Mouse (Mus musculus): ENCODE data around the gene Ptprm. TPM values are rescaled to one million over a fixed set of nuclear protein-coding genes. Genes with fewer than 3 reads are reported as not detected.

The Ptprm gene
- polyA plus RNA-seq, 1 experiment, result not detected

GRCm38 (mm10) chr17:67193728-67194127, 160.5 kb downstream of the Ptprm start:
- H3K27ac ChIP-seq (ENCODE audit: insufficient read depth, low read depth, low read length), result no peak overlapping the region
- H3K4me1 ChIP-seq (ENCODE audit: control insufficient read depth, insufficient read depth, low read length), result peaks cover 9% of the 10 kb centered on the region; the same call in 1 of the 2 replicates
- H3K4me3 ChIP-seq (ENCODE audit: insufficient read depth, low read depth, low read length), result no peak overlapping the region
- 69% methylated on average over 5 of the region's 5 CpGs for WGBS
- TF ChIP-seq POLR2A (IDR thresholded peaks at IDR 0.05; ENCODE audit: insufficient read depth, low read depth, low read length) (no peak), CTCF (IDR thresholded peaks at IDR 0.05; ENCODE audit: insufficient read depth, low read depth, low read length) (no peak)

DNA sequence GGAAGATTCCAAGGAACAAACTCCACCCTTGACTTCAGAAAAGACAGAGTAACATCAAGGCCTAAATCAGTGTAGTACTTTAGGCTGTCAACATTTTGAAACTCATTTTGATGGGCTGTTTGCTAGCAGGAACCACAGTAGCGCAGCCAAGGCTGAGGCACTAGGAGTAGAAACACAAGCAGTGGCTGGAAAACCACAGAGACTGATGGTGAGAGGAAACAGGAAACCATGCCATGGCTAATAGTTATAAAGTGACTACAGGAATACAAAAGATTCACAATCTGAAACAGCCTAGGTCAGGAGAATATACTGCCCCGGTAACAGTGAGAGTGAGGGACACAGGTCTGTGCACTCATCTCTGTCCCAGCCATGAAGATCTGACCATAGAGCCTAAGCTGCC, 165.7 kb downstream of the Ptprm start:
- H3K27ac ChIP-seq (ENCODE audit: insufficient read depth, low read depth, low read length), result no peak overlapping the region
- no peaks in the 10 kb centered on the region for H3K4me1 ChIP-seq (ENCODE audit: control insufficient read depth, insufficient read depth, low read length)
- TF ChIP-seq CTCF (IDR thresholded peaks at IDR 0.05; ENCODE audit: insufficient read depth, low read depth, low read length), result no peak
- TF ChIP-seq POLR2A (IDR thresholded peaks at IDR 0.05; ENCODE audit: insufficient read depth, low read depth, low read length), result no peak
- H3K4me3 ChIP-seq (ENCODE audit: insufficient read depth, low read depth, low read length), result no peak overlapping the region
- WGBS, result 93% methylated on average over 2 of the region's 2 CpGs

GRCm38 (mm10) chr17:67186879-67187278, 167.4 kb downstream of the Ptprm start:
- no peaks in the 10 kb centered on the region for H3K4me1 ChIP-seq (ENCODE audit: control insufficient read depth, insufficient read depth, low read length)
- TF ChIP-seq CTCF (IDR thresholded peaks at IDR 0.05; ENCODE audit: insufficient read depth, low read depth, low read length), result no peak
- TF ChIP-seq POLR2A (IDR thresholded peaks at IDR 0.05; ENCODE audit: insufficient read depth, low read depth, low read length), result no peak
- no peak overlapping the region for H3K4me3 ChIP-seq (ENCODE audit: insufficient read depth, low read depth, low read length)
- H3K27ac ChIP-seq (ENCODE audit: insufficient read depth, low read depth, low read length), result no peak overlapping the region
- WGBS, result 67% methylated on average over 6 of the region's 6 CpGs

DNA sequence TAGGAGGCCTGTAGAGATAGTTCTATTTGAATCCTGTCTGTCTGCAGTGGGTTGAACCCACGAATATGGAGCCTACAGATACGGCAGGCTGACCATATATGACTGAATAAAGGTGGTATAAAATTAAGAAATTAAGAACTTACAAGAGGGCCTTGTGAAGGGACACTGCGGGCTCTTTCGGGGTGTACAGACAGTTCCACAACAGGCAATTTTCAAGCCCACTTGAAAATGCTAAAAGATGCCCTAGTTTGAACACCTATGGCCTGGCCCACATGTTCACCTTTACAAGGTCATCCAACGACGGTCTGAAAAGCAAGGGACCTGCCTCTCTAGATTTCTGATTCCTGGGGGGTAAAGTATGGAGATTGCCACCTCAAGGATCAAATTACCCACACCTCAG, 168.3 kb downstream of the Ptprm start:
- Histone ChIP-seq H3K27ac (ENCODE audit: insufficient read depth, low read depth, low read length) (no peak overlapping the region), H3K4me1 (ENCODE audit: control insufficient read depth, insufficient read depth, low read length) (no peaks in the 10 kb centered on the region), H3K4me3 (ENCODE audit: insufficient read depth, low read depth, low read length) (no peak overlapping the region)
- WGBS, result 88% methylated on average over 6 of the region's 6 CpGs
- no peak for TF ChIP-seq CTCF (IDR thresholded peaks at IDR 0.05; ENCODE audit: insufficient read depth, low read depth, low read length)
- no peak for TF ChIP-seq POLR2A (IDR thresholded peaks at IDR 0.05; ENCODE audit: insufficient read depth, low read depth, low read length)

- WGBS, result 71% methylated on average over 1 of the region's 1 CpGs
- H3K27ac ChIP-seq (ENCODE audit: insufficient read depth, low read depth, low read length), result no peak overlapping the region
- no peaks in the 10 kb centered on the region for H3K4me1 ChIP-seq (ENCODE audit: control insufficient read depth, insufficient read depth, low read length)
- TF ChIP-seq CTCF (IDR thresholded peaks at IDR 0.05; ENCODE audit: insufficient read depth, low read depth, low read length), result no peak
- TF ChIP-seq POLR2A (IDR thresholded peaks at IDR 0.05; ENCODE audit: insufficient read depth, low read depth, low read length), result no peak
- no peak overlapping the region for H3K4me3 ChIP-seq (ENCODE audit: insufficient read depth, low read depth, low read length)
These were observed 174.8 kb downstream of the Ptprm start for GRCm38 (mm10) chr17:67179446-67179845.

DNA sequence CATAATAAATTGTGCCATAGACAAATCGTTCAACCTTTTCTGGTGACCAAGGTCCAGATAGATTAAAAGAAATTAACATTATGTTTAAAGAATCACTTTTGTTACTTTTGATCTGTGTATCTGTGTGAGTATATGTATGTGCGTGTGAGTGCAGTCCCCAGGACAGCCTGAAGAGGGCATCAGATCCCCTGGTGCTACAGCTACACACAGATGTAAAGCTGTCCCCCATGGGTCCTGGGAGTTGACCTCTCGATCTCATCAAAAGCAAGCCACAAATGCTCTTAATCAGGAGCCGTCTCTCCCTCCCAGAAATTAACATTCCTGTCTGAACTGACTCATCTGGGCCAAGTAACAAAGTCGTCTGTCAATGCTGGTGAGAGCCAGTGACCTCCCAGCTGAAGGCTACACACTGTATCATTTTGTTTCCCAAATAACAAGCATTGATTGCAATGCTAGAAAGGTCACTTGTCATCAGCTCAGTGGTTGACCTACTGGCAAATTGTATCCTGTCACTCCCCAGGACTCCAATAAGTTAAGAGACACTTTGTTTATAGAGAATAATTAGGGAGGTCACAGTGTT, 175.5 kb downstream of the Ptprm start:
- no peak for TF ChIP-seq CTCF (IDR thresholded peaks at IDR 0.05; ENCODE audit: insufficient read depth, low read depth, low read length)
- TF ChIP-seq POLR2A (IDR thresholded peaks at IDR 0.05; ENCODE audit: insufficient read depth, low read depth, low read length), result no peak
- H3K27ac ChIP-seq (ENCODE audit: insufficient read depth, low read depth, low read length), result no peak overlapping the region
- no peak overlapping the region for H3K4me3 ChIP-seq (ENCODE audit: insufficient read depth, low read depth, low read length)
- H3K4me1 ChIP-seq (ENCODE audit: control insufficient read depth, insufficient read depth, low read length), result no peaks in the 10 kb centered on the region
- 83% methylated on average over 5 of the region's 5 CpGs for WGBS

GRCm38 (mm10) chr17:67175836-67176235, 178.4 kb downstream of the Ptprm start:
- TF ChIP-seq CTCF (IDR thresholded peaks at IDR 0.05; ENCODE audit: insufficient read depth, low read depth, low read length) (no peak), POLR2A (IDR thresholded peaks at IDR 0.05; ENCODE audit: insufficient read depth, low read depth, low read length) (no peak)
- 43% methylated on average over 2 of the region's 2 CpGs for WGBS
- peaks cover under 1% of the 10 kb centered on the region; the same call in 1 of the 2 replicates for H3K4me1 ChIP-seq (ENCODE audit: control insufficient read depth, insufficient read depth, low read length)
- H3K4me3 ChIP-seq (ENCODE audit: insufficient read depth, low read depth, low read length), result no peak overlapping the region
- no peak overlapping the region for H3K27ac ChIP-seq (ENCODE audit: insufficient read depth, low read depth, low read length)

DNA sequence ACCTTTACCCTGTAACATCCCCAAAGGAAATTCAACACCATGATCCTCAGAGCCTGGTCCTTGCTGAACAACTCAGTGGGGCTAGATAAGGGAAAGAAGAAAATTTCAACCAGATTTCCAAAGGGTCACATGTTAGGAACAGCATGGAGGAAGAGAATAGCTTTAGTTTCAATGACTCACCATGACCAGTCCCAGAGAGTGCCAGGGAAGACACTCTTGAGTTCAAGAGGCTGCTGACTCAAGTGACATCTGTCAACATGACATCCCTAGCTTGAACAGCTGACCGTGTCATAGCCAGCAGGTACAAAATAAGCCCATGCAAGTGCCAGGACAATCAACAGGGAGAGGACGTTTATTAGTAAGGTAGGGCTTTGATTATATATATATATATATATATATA, 182.9 kb downstream of the Ptprm start:
- Histone ChIP-seq H3K4me3 (ENCODE audit: insufficient read depth, low read depth, low read length) (no peak overlapping the region), H3K4me1 (ENCODE audit: control insufficient read depth, insufficient read depth, low read length) (peaks cover 5% of the 10 kb centered on the region; the same call in 1 of the 2 replicates), H3K27ac (ENCODE audit: insufficient read depth, low read depth, low read length) (no peak overlapping the region)
- 91% methylated on average over 2 of the region's 2 CpGs for WGBS
- TF ChIP-seq POLR2A (IDR thresholded peaks at IDR 0.05; ENCODE audit: insufficient read depth, low read depth, low read length) (no peak), CTCF (IDR thresholded peaks at IDR 0.05; ENCODE audit: insufficient read depth, low read depth, low read length) (no peak)

GRCm38 (mm10) chr17:67170696-67171095, 183.6 kb downstream of the Ptprm start:
- Histone ChIP-seq H3K4me3 (ENCODE audit: insufficient read depth, low read depth, low read length) (no peak overlapping the region), H3K4me1 (ENCODE audit: control insufficient read depth, insufficient read depth, low read length) (peaks cover 8% of the 10 kb centered on the region; the same call in 1 of the 2 replicates), H3K27ac (ENCODE audit: insufficient read depth, low read depth, low read length) (no peak overlapping the region)
- WGBS, result 55% methylated on average over 7 of the region's 7 CpGs
- no peak for TF ChIP-seq POLR2A (IDR thresholded peaks at IDR 0.05; ENCODE audit: insufficient read depth, low read depth, low read length)
- no peak for TF ChIP-seq CTCF (IDR thresholded peaks at IDR 0.05; ENCODE audit: insufficient read depth, low read depth, low read length)
